Mouse (Mus musculus) thymus, postnatal 36 days (tissue): ENCODE measurements at regions not wholly inside any gene's neighbourhood (a gene's known extent, or its start where the extent isn't known, plus 50 kb on each side); places are given as distances from the start of the nearest gene placed in this dataset.
"Not testable (repeated sequence)": the region's sequence is repeated elsewhere in the genome, so short reads cannot be mapped to it uniquely, and the experiment has no call there.

Experiments
- DNase-seq, 2 experiments: peaks; one replicate each; pipeline ENCODE4 v3.0.0; 2022; ENCODE audit warnings: mixed read lengths in 2 of 2

GRCm38 (mm10) chr12:21680026-21680425 is 262.6 kb upstream of the Ywhaq start:
- not testable (repeated sequence) for DNase-seq

DNA sequence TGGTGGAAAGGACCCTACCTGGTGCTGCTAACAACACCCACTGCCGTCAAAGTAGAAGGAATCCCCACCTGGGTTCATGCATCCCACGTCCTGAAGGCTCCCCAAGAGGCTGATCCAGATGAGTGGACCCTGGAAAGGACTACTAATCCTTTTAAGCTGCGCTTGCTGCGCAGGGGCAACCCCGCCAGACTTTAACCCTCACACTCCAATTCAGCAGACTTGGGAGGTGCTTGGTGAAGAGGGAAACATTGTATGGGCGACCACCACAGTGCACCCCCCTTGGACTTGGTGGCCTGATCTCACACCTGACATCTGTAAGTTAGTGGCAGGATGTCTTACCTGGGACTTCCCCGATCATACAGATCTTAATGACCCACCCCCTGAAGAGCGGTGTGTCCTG is 231.9 kb upstream of the Ywhaq start:
- DNase-seq = not testable (repeated sequence)

DNA sequence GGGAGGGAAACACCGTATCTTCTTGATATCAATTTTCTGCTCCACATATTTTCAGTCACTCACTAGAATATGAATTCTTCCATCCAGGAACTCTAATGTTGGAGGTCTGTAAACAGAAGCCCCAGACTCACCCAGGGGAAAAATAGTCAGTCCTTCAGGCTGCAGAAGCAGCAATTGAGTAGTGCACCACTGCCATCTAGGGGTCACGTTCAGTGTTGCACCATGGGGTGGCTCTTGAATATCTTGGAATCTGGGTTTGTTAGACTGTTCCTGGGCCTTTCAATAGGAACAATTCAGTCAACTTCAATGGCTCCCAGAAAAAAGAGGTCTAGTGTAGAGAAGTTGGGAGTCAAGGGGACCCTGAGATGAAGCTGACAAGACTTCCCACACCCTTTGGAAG is 196.3 kb upstream of the Ywhaq start:
- peak; percentile 12 to 28 for DNase-seq

- no peak for DNase-seq
Measured at GRCm38 (mm10) chr12:21568415-21569040, 151.1 kb upstream of the Ywhaq start.

GRCm38 (mm10) chr12:21543962-21544361 is 126.5 kb upstream of the Ywhaq start:
- DNase-seq = not testable (repeated sequence)

DNA sequence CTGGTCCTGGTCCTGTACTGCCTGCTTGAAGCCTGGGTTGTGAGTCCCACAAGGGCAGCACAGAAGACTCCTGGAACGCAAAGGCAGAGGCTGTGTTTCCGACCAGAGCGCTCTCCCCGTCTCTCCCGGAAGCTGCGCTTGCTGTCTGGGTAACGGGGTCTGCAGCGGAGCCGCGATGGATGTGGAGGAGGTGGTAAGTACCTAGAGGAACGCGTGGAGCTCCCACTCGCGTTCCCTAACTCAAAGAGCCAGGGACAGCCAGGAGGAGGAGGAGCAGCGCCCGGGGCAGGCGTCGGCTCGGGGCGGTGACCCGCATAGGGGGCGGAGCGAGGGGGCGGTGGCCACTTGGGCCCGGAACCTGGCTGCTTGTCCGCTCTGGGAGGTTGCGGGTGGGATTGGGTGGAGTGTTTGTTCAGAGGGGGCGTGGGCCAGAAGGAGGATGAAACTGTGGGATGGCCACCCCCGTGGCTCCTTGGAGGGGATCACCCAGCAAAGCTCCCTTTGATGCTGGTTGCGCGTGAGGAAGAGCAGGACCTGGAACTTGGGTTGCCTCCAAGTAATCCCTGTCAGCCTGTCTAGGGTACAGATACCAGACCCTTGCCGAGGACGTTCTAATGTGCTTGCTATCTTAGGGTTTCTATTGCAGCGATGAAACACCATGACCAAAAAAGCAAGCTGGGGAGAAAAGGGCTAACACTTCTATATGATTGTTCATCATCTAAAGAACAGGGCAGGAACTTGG is 125.9 kb upstream of the Ywhaq start:
- peak; percentile 52 to 55 for DNase-seq

DNA sequence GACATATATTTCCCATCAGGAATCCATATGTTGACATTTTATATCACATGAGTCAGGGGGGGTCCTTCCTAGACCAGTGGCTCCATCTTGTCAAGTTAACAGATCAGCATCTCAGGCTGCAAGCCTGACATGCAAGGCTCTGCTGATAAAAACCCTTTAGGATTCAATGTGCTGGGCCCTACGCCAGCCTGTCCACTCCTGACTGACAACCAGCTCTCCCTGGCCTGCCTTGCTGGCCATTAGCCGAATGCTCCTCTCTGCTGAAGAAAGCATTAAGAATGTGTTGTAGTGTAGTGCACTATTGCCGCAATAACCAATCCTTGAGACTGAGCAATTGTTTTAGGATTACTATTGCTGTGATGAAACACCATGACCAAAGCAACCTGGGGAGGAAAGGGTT is 114.3 kb upstream of the Ywhaq start:
- no peak for DNase-seq

DNA sequence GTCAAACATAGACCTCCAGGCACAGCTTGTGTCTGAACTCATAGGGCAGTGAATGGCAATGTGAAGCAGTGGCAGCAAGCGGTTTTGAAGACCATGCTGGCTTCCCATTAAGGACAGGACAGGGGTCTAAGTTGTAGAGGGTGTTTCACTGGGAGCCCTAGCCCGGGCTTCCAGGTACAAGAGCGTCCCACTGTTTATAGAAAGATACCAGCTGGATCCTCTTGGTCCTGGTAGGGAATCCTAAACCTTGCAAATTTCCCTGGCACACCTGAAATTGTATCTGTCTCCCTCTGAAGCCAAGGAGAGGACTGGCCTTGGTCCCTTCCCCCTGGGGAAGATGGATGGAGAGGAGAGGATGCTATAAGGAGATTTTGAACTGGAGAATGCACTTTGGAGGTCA is 111.9 kb upstream of the Ywhaq start:
- DNase-seq = not testable (repeated sequence)

- DNase-seq = not testable (repeated sequence)
Measured at GRCm38 (mm10) chr12:21527336-21527735, 109.9 kb upstream of the Ywhaq start.

DNA sequence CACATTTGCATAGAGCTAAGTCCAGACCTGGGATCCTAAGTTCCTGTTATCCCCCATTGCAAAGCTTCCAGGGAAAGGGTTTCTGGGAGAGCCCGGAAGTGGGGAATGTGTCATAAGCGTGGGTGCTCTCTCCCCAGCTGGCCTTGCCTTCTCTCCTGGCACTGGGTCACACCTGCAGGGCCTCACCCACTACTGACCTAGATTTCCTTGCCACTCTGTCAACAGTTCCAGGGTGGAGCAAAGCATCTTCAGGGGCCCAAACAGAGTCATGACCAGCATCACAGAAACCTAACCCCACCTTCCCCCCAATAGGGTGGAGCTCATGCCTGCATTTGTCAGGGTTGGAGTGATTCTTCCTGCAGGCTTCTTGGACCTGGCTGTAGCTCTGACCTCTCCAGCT is 109.5 kb upstream of the Ywhaq start:
- DNase-seq = not testable (repeated sequence)

DNA sequence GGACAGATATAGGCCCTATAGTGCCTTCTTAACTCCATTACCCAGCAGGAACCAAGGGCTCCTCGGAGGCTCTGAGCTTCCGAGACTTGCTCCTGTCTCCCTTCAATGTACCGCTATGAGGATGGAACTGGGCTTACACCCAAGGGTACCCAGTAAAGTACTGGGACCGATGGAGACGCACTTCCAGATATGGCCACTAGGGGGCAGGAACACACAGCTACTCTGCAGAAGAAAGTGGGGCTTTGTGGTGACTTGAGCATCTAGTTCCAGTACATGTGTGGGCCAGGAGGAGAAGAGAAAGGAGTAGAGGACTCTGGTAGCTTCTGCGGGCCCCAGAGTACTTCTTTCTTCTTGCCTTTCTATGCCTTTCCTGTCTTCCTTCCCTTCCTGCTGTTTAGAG is 108.1 kb upstream of the Ywhaq start:
- not testable (repeated sequence) for DNase-seq

- DNase-seq = no peak
Measured at GRCm38 (mm10) chr12:21522621-21523020, 105.2 kb upstream of the Ywhaq start.

- no peak for DNase-seq
Measured at GRCm38 (mm10) chr12:21519058-21519457, 101.6 kb upstream of the Ywhaq start.

GRCm38 (mm10) chr12:21512736-21513135 is 95.3 kb upstream of the Ywhaq start:
- no peak for DNase-seq

GRCm38 (mm10) chr12:21511043-21511665 is 93.7 kb upstream of the Ywhaq start:
- DNase-seq = no peak

GRCm38 (mm10) chr12:21507080-21507479 is 89.6 kb upstream of the Ywhaq start:
- no peak for DNase-seq

DNA sequence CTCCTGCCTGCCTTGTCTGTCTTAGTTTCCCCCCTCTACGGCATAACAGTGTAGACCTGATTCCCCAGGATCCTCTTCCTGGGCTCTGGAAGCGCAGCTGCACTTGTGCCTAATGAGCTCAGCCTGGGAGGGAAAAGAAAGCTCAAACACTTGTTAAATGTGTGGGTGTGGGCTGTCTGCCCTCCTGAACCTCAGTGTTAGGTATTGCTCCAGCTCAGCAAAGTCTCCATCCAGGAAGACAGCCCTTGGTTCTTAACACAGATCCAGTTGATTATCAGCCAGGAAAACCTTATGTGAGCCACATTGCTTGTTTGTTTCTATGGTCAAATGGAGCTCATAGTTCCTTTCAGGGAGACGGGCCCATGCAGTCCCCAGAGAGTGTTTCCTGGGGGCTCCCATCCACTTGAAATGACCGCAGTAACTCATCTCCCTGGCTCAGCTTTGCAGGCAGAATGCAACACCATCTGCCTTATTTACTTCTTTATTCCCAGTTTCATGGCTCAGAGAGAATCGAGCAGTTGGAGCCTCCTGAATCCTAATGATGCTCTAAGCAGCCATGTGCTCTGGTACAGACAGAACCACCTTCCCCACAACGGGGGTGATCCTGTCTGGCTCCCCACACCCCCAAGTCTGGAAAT is 88.4 kb upstream of the Ywhaq start:
- DNase-seq = no peak

- DNase-seq = no peak
Measured at GRCm38 (mm10) chr12:21503250-21503649, 85.8 kb upstream of the Ywhaq start.

DNA sequence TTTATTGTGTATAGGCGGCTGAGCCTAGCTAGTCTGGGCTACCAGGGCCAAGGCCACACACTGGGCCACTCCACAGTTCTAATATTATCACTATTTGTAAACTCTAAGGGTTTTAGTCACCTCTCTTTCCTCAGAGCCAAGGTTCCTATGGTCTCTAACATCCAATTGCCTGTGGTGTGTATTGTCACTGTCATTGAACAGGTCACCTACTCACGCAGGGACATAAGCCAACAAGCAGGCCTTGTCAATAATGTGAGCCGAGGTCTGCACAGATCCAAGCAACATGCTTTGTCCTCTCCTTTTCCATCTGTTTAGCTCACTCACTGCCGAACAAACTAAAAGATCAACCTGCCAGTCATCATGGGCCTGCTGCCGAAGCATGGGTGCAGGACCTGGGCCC is 79.5 kb upstream of the Ywhaq start:
- DNase-seq = no peak

GRCm38 (mm10) chr12:21495511-21495910 is 78.1 kb upstream of the Ywhaq start:
- DNase-seq = no peak

GRCm38 (mm10) chr12:21493471-21493870 is 76.0 kb upstream of the Ywhaq start:
- no peak for DNase-seq

GRCm38 (mm10) chr12:21492549-21493291 is 75.3 kb upstream of the Ywhaq start:
- no peak for DNase-seq

- no peak for DNase-seq
Measured at GRCm38 (mm10) chr12:21481644-21482043, 64.2 kb upstream of the Ywhaq start.
